Mouse (Mus musculus) heart, embryonic 13.5 days (tissue): ENCODE measurements around the gene Babam2. TPM values are rescaled to one million over a fixed set of nuclear protein-coding genes. Genes with fewer than 3 reads are reported as not detected.

Source experiments
- ATAC-seq: fragments of 200-750 bp; cut with Nextera tagmentation; 2 replicates; pipeline ENCODE4 v1.8.0; 2017; ENCODE audit warnings: moderate TSS enrichment; ENCODE audit not compliant: insufficient number of reproducible peaks, low FRiP score, low TSS enrichment; ENCODE audit errors: extremely low read depth
- H3K27ac ChIP-seq: fragments of 300-500 bp; sonication (generic); replicated peaks from 2 replicates; pipeline ENCODE4 v1.5.1; 2015; ENCODE audit warnings: moderate library complexity, mild to moderate bottlenecking, inconsistent platforms
- H3K27me3 ChIP-seq: fragments of 300-500 bp; sonication (generic); replicated peaks from 2 replicates; pipeline ENCODE4 v1.6.1; 2015; ENCODE audit warnings: mild to moderate bottlenecking, inconsistent platforms
- H3K36me3 ChIP-seq: fragments of 300-500 bp; sonication (generic); 2 replicates; pipeline ENCODE4 v1.6.1; 2015; ENCODE audit warnings: mild to moderate bottlenecking, inconsistent platforms
- H3K4me1 ChIP-seq: fragments of 300-500 bp; sonication (generic); 2 replicates; pipeline ENCODE4 v1.6.1; 2015; ENCODE audit warnings: inconsistent platforms
- H3K4me2 ChIP-seq: fragments of 300-500 bp; sonication (generic); 2 replicates; pipeline ENCODE4 v1.6.1; 2015; ENCODE audit warnings: inconsistent platforms, mild to moderate bottlenecking, moderate library complexity
- H3K4me3 ChIP-seq: fragments of 300-500 bp; sonication (generic); 2 replicates; pipeline ENCODE4 v1.5.1; 2015; ENCODE audit warnings: moderate library complexity, mild to moderate bottlenecking, inconsistent platforms
- H3K9ac ChIP-seq: fragments of 300-500 bp; sonication (generic); 2 replicates; pipeline ENCODE4 v1.6.1; 2015; ENCODE audit warnings: inconsistent platforms, mild to moderate bottlenecking, moderate library complexity
- H3K9me3 ChIP-seq: fragments of 300-500 bp; sonication (generic); 2 replicates; pipeline ENCODE4 v1.6.1; 2016; ENCODE audit warnings: inconsistent platforms
- WGBS: fragments of 180-500 bp; shearing (Covaris S2); methylation state at CpG from one replicate; pipeline ENCODE4 v1.1.7; 2015; ENCODE audit warnings: mixed read lengths; 5-methylcytosine and 5-hydroxymethylcytosine counted together
- polyA plus RNA-seq: library from polyadenylated mRNA; unstranded; fragments of >200 nt; fragmentation: Nextera tagmentation; extraction: Ambion mirVana; gene quantifications from 2 replicates; pipeline ENCODE4 v1.2.1, GENCODE M21; 2015

The Babam2 gene
- polyA plus RNA-seq, 1 experiment from 2014 or later = 43.3 TPM

DNA sequence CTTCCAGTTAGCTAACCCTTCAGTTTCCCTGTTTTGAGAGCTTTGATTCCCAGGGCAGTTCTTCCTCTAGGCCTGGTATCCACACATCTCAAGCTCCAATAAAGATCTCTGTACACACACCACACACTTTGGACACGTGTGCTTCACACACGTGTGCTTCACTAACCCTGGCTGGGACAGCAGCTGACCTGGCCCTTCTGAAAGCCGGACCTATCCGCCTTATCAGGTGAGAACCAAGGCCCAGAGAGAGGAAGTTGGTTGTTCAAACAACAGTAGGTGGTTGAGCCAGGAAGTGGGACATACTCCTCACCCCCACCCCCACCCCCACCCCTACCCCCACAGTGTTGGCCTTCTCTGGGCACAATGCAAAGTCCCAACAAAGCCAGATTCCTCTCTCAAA is 413.2 kb downstream of the Babam2 start:
- WGBS = 52% methylated on average over 4 of the region's 4 CpGs
- H3K4me2 ChIP-seq = no peak overlapping the region
- H3K27ac ChIP-seq = no peak overlapping the region
- H3K36me3 ChIP-seq = no peaks in the 10 kb centered on the region
- H3K9me3 ChIP-seq = no peaks in the 10 kb centered on the region
- H3K9ac ChIP-seq = no peak overlapping the region
- H3K4me1 ChIP-seq = 0 out of 2 replicates have a peak, but pooled peaks cover 10% of the 10 kb centered on the region
- H3K27me3 ChIP-seq = no peaks in the 10 kb centered on the region; the same call in 1 of the 2 replicates
- H3K4me3 ChIP-seq = no peak overlapping the region
- ATAC-seq = no peak

- Histone ChIP-seq H3K4me1 (0 out of 2 replicates have a peak, but pooled peaks cover 10% of the 10 kb centered on the region), H3K27me3 (no peaks in the 10 kb centered on the region), H3K9me3 (no peaks in the 10 kb centered on the region), H3K36me3 (no peaks in the 10 kb centered on the region), H3K4me3 (no peak overlapping the region), H3K4me2 (no peak overlapping the region), H3K27ac (no peak overlapping the region), H3K9ac (no peak overlapping the region)
- WGBS = 72% methylated on average over 7 of the region's 7 CpGs
- ATAC-seq = no peak
These were observed 414.9 kb downstream of the Babam2 start for GRCm38 (mm10) chr5:32112206-32112916.

DNA sequence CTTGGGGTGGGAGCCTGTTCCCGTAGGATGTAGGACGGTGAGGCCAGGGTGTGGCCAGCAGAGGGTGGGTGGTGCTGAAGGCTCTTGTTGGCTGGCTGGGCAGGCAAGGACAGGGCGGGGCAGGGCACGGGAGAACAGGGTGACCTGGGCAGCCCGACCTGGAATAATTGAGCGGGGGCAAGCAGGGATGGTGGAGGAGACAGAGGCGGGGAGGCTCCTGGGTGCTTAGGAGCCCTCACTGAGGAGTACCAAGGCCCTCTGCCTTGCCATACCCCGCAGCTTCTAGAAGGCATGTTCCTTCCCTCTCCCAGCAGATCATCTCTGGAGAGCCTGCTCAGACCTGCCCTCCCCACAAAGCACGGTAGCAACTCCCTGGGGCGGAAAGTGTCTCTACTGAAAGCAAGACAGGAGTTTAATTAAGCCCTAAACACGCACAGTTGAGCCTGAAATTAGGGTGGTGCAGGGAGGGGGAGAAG is 423.5 kb downstream of the Babam2 start:
- H3K4me3 ChIP-seq = no peak overlapping the region
- H3K9me3 ChIP-seq = no peaks in the 10 kb centered on the region
- WGBS = 49% methylated on average over 11 of the region's 11 CpGs
- no peak overlapping the region for H3K27ac ChIP-seq
- no peak overlapping the region for H3K9ac ChIP-seq
- H3K4me2 ChIP-seq = no peak overlapping the region
- no peaks in the 10 kb centered on the region for H3K4me1 ChIP-seq
- H3K36me3 ChIP-seq = no peaks in the 10 kb centered on the region
- peaks cover 4% of the 10 kb centered on the region; the same call in 1 of the 2 replicates for H3K27me3 ChIP-seq
- no peak for ATAC-seq

DNA sequence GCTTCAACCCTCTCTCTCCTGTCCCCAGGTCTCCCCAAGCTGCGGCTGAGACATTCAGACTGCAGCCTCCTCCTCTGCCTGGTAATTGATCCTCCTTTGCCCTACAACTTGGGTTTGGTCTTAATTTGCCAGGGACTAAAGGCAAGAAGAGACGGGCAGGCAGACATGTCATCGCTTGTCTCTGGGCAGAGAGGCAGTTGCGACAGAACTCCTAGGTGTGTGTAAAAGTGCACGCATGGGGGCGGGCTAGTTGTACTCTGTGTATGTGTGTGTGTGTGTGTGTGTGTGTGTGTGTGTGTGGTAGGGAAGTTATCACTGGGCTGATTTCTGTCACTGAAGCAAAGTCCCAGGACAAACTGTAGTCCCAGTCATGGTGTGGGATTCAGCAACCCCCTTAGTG is 424.5 kb downstream of the Babam2 start:
- no peak overlapping the region for H3K27ac ChIP-seq
- ATAC-seq = no peak
- peaks cover 4% of the 10 kb centered on the region; the same call in 1 of the 2 replicates for H3K27me3 ChIP-seq
- H3K4me3 ChIP-seq = no peak overlapping the region
- no peak overlapping the region for H3K9ac ChIP-seq
- WGBS = 81% methylated on average over 6 of the region's 6 CpGs
- H3K36me3 ChIP-seq = no peaks in the 10 kb centered on the region
- no peak overlapping the region for H3K4me2 ChIP-seq
- no peaks in the 10 kb centered on the region for H3K9me3 ChIP-seq
- H3K4me1 ChIP-seq = no peaks in the 10 kb centered on the region

DNA sequence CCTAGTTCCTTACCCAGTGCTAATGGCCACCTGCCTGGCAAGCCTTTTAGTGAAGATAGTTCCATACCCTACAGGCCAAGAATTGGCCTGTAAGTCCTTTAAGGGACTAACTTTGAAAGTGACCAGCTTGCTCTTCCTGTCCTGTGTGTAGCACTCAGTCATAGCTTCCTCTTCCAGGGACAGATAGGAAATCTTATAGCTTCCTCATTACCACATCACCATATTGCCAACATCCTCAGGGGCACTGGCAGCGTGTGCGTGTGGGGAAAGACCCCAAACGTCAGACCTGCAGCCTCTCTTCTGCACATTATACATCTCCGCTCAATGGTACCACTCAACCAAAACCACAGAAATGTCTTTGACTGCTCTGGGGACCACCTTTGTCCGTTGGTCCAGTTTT is 424.9 kb downstream of the Babam2 start:
- H3K4me1 ChIP-seq = no peaks in the 10 kb centered on the region
- H3K4me2 ChIP-seq = no peak overlapping the region
- H3K27me3 ChIP-seq = peaks cover 4% of the 10 kb centered on the region; the same call in 1 of the 2 replicates
- no peaks in the 10 kb centered on the region for H3K9me3 ChIP-seq
- H3K36me3 ChIP-seq = no peaks in the 10 kb centered on the region
- ATAC-seq = no peak
- H3K27ac ChIP-seq = no peak overlapping the region
- H3K4me3 ChIP-seq = no peak overlapping the region
- WGBS = 70% methylated on average over 5 of the region's 5 CpGs
- H3K9ac ChIP-seq = no peak overlapping the region

GRCm38 (mm10) chr5:32124957-32125356 is 427.5 kb downstream of the Babam2 start:
- Histone ChIP-seq H3K4me1 (peaks cover 3% of the 10 kb centered on the region; the same call in 1 of the 2 replicates), H3K27me3 (peaks cover 12% of the 10 kb centered on the region), H3K27ac (no peak overlapping the region), H3K4me3 (no peak overlapping the region), H3K36me3 (no peaks in the 10 kb centered on the region), H3K4me2 (no peak overlapping the region), H3K9ac (no peak overlapping the region), H3K9me3 (no peaks in the 10 kb centered on the region)
- no peak for ATAC-seq
- 77% methylated on average over 6 of the region's 6 CpGs for WGBS

DNA sequence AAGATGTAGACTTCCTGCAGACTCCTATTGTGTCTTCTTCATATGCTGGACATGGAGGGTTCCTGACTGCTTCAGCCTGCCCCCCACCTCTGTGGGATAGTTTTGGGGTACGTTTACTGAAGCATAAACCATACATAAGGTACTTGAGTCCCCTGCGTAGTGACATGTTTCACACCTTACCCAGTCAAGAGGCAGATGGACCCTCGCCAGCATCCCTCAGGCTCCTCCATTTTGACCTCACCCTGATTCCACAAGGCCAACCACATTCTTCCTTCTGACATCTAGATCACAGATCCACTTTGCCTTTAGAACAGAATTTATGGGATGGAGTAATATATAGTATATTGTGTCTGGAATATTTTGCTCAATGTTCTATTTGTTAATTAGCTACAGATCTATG is 429.7 kb downstream of the Babam2 start:
- Histone ChIP-seq H3K4me1 (peaks cover 7% of the 10 kb centered on the region), H3K4me2 (no peak overlapping the region), H3K27ac (no peak overlapping the region), H3K9me3 (no peaks in the 10 kb centered on the region), H3K4me3 (no peak overlapping the region), H3K36me3 (no peaks in the 10 kb centered on the region), H3K9ac (no peak overlapping the region), H3K27me3 (peaks cover 7% of the 10 kb centered on the region; the same call in 1 of the 2 replicates)
- ATAC-seq = no peak
- 71% methylated on average over 3 of the region's 3 CpGs for WGBS

DNA sequence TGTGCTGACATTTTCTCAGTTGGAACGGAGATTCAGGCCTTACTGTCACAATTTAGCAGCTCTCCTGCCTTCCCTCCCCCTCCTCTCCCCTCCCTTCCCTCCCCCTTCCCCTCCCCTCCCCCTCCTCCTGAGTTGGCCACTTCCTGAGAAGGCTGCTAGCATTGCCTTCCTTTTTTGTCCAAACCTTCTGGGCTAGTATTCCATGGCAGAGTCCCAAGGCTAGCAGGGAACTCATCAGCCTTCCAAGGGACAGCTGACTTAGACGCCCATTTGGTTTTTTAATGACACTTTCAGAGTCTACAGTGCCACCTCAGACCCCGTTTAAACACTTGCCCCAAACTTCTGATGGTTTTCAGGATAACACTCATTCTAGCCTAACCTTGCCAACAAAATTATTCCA is 430.4 kb downstream of the Babam2 start:
- Histone ChIP-seq H3K9me3 (no peaks in the 10 kb centered on the region), H3K27me3 (peaks cover 7% of the 10 kb centered on the region; the same call in 1 of the 2 replicates), H3K9ac (no peak overlapping the region), H3K27ac (no peak overlapping the region), H3K4me2 (no peak overlapping the region), H3K36me3 (no peaks in the 10 kb centered on the region), H3K4me1 (peaks cover 13% of the 10 kb centered on the region), H3K4me3 (no peak overlapping the region)
- 41% methylated on average over 3 of the region's 3 CpGs for WGBS
- no peak for ATAC-seq

GRCm38 (mm10) chr5:32132971-32133501 is 435.6 kb downstream of the Babam2 start:
- Histone ChIP-seq H3K4me2 (peak overlapping the region; percentile 95), H3K9ac (peak overlapping the region; percentile 96), H3K4me3 (peak overlapping the region; percentile 90), H3K27me3 (peaks cover 7% of the 10 kb centered on the region; the same call in 1 of the 2 replicates), H3K36me3 (no peaks in the 10 kb centered on the region), H3K9me3 (no peaks in the 10 kb centered on the region), H3K27ac (peak overlapping the region; percentile 100), H3K4me1 (peaks cover 29% of the 10 kb centered on the region)
- whole genome bisulfite sequencing = under 1% methylated on average over 48 of the region's 48 CpGs
- ATAC-seq = no peak

GRCm38 (mm10) chr5:32133549-32134004 is 436.1 kb downstream of the Babam2 start:
- Histone ChIP-seq H3K9ac (peak overlapping the region; percentile 96), H3K36me3 (no peaks in the 10 kb centered on the region), H3K4me3 (peak overlapping the region; percentile 90), H3K27ac (peak overlapping the region; percentile 100), H3K9me3 (no peaks in the 10 kb centered on the region), H3K4me1 (peaks cover 35% of the 10 kb centered on the region), H3K4me2 (peak overlapping the region; percentile 95), H3K27me3 (peaks cover 7% of the 10 kb centered on the region; the same call in 1 of the 2 replicates)
- WGBS = under 1% methylated on average over 20 of the region's 20 CpGs
- no peak for ATAC-seq

- no peaks in the 10 kb centered on the region for H3K9me3 ChIP-seq
- 4% methylated on average over 21 of the region's 21 CpGs for WGBS
- no peak for ATAC-seq
These were observed 436.7 kb downstream of the Babam2 start for GRCm38 (mm10) chr5:32134051-32134732.

More at GRCm38 (mm10) chr5:32134051-32134732, 436.7 kb downstream of the Babam2 start:
- peak overlapping the region; percentile 95 for H3K4me2 ChIP-seq
- H3K4me1 ChIP-seq = peaks cover 41% of the 10 kb centered on the region
- H3K36me3 ChIP-seq = no peaks in the 10 kb centered on the region
- H3K4me3 ChIP-seq = peak overlapping the region; percentile 90
- H3K27ac ChIP-seq = peak overlapping the region; percentile 100
- H3K9ac ChIP-seq = peak overlapping the region; percentile 96
- peaks cover 4% of the 10 kb centered on the region; the same call in 1 of the 2 replicates for H3K27me3 ChIP-seq
